Mouse (Mus musculus) erythroblast, adult 5-6 weeks (primary cell): ENCODE measurements around the gene Cntnap5c. TPM values are rescaled to one million over a fixed set of nuclear protein-coding genes. Genes with fewer than 3 reads are reported as not detected.
"Not testable (repeated sequence)": the region's sequence is repeated elsewhere in the genome, so short reads cannot be mapped to it uniquely, and the experiment has no call there.

Experiments
- ATAC-seq: replicated peaks from 2 replicates; pipeline ENCODE4 v1.8.0; 2016; ENCODE audit warnings: moderate number of reproducible peaks, mild to moderate bottlenecking, moderate TSS enrichment, inconsistent platforms; ENCODE audit not compliant: poor library complexity, low FRiP score, severe bottlenecking
- total RNA-seq, 2 experiments: library from RNA; stranded (forward) in 1 of 2; stranded (reverse) in 1 of 2; fragments of 150-400 nt in 1 of 2; fragments of 200-764, 138-1000 nt in 1 of 2; gene quantifications; 2 replicates each; pipeline versions ENCODE4 v1.2.3 to v1.2.4; 2015 to 2017; ENCODE audit warnings: low replicate concordance in 2 of 2

The Cntnap5c gene
- not detected in 2 replicates for total RNA-seq (2015; ENCODE audit: low replicate concordance)
- not detected in 2 replicates for total RNA-seq (2017; ENCODE audit: low replicate concordance)

DNA sequence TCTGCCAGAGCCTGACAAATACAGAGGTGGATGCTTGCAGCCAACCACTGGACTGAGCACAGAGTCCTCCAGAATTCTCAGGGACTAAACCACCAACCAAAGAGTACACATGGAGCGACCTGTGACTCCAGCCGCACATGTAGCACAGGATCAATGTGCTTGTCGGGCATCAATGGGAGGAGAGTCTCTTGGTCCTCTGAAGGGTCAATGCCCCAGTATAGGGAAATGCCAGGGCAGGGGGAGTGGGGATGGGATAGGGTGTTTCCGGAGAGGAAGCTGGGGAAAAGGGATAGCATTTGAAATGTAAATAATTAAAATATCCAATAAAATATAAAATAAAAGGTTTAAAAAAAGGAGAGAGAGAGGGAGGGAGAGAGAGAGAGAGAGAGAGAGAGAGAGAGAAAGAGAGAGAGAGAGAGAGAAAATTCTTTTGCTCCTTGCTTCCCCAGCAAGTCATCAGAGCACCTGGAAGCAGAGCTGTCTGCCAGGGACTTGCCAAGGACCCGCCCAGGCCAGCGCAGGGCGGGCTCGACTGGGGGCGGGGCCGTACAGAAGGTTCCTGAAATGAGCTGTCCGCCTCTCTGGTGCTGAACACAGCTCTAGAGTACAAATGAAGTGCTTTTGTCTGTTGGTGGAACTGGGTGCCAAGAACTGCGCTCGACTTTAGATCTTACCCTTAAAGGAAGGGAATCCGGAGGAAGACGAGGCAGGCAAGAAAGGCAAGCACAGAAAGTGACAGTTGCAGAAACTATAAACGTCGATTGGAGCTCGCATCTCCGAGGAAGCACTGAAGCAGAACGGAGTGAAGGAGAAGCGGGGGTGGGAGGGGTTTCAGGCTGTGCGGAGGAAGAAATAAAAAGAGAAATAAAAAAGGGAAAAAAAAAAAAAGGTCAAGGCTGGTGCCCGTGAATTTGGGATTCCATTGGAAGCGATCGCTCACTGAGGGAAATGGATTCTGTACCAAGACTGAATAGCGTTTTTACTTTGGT, at the start of gene Cntnap5c:
Gene Cntnap5c (plus strand): TSS at position 949 of the 989 bp plus-strand sequence.
- ATAC-seq, result no peak

DNA sequence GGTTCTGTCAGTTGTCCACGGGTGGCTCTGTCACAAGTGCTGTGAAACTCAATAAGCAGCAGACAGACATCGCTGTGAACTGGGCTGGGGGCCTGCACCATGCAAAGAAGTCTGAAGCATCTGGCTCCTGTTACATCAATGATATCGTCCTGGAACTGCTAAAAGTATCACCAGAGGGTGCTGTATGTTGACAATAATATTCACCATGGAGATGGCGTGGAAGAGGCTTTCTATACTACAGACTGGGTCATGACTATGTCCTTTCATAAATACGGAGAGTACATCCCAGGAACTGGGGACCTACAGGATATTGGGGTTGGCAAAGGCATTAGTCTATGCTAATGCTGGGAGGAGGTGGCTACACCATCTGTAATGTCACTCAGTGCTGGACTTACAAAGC, 27.3 kb upstream of the Cntnap5c start, which contains the start of gene Gm21834:
Gene Gm21834 (minus strand): TSS at position 101 of the 400 bp plus-strand sequence.
- no peak for ATAC-seq

DNA sequence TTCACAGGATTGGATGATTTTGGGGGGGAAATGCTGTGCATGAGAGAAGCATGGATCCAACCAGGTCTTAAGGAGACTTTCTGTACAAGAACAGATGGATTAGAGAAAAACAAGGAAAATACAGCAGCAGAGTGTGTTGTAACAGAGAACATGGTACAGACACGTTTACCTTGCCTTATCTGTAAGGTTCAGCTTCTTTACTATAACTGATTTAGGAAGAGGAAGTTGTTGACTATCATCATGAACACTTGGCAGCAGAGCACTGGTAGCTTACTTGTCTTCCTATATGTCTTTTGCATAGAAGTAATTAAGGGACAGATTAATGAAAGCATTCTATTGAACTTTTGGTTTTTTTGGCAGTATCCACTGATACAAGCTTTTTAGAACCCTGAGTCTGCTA, 11.3 kb upstream of the Cntnap5c start:
- ATAC-seq, result no peak

DNA sequence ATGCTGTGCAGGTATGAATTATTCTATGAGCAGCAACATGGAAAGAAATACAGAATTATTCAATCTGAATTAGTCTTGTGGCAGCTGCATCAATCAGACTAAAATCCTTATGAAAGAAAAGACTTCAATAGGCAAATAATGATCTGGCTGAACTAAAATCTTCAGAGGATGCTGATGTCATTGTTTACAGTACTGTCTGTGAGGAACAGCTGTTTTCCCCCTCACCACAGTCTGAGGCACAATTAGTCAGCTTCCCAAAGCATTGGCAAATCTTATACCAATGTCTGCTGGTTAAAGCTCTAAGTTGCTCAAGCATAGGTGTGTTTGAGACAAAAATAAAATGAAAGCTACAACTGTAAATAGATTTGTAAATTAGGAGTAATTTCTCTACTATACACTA, 2.1 kb upstream of the Cntnap5c start:
- ATAC-seq, result no peak

DNA sequence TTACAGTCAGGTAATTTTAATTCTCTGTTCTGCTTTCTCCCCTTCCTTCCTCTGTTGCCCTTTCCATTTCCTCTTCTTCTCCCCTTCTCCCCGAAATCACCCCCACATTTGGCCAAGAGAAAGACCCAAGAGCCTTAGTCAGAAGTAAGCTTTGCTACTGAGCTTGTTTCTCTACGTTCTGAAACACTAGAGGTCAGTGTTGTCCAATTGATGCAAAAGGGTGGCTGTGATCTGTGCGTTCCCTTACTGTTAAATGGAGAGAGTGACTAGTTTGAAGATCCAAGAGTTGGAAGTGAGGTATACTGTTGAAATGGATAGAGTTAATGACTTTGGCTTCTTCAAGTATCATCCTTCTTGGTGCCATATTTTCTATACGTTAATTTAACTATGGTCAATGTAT, 1.5 kb downstream of the Cntnap5c start:
- ATAC-seq, result no peak

DNA sequence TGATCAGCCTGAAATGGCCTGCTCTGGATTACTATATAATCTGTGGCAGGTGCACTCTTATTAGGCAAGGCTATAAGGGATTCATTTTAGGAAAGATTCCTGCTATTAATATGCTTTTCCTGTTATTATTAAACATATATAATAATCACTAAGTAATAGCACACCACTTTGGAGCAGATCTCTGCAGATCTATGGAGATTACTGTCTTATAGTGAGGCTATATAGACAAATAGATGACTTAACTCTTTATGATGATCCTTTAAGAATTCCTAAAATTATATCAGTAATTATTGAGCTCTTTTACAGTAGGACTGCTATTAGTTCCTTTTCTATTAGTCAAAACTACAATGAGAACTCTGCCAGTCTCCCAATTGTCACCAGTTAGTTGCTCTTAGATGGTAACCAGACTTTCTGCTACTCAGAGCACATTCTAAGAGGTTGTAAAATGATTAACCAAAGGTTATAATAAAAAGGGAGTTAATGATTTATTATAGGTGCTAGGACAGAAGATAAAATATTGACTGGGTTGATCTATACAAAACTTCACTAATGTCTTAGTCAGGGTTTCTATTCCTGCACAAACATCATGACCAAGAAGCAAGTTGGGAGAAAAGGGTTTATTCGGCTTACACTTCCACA, 18.9 kb downstream of the Cntnap5c start:
- ATAC-seq, result no peak

DNA sequence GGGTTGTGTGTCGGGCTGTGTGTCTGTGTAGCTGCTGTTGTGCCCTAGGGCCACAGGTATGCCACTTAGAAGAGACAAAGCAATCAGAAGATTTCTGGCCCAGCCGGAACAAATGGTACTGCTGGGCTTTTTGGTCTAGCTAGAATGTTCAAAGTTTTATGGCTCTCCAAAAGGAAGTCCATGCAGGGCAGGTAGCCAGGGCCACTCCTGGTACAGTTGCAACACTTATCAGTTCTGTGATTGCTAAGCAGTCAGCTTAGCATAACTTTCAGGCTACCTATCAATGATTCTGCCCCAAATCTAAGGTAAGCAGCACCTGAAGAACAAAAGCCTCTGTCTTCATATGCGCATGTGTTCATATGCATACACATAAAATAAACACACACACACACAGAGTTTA, 26.0 kb downstream of the Cntnap5c start:
- ATAC-seq, result no peak

DNA sequence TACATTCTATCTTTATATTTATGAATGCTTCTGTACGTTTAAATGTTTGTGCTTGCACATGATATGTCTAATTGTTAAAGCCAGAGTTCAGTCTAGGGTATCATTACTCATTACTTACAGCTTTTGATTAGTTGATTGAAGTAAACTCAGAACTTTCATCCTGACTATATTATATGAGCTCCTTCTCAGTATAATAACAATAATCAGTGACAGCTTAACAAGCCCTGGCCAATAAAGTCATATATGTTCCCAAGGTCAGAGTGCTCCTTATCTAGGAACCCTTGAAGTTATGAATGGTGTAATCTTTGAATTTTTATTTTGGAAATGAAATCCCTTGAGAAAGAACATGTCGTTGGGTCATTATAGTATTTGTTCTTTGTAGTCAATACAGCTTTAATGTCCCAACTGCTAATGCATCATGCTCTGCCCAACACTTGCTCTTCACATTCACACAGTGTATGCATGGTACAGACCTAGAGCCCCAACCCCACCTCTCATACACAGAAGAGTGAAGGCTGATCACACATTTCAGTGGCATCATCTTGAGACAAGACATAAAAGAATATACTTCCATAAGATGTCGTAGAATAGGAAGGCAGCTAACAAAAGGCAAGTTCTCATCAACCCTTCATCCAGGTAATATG, 27.4 kb downstream of the Cntnap5c start:
- ATAC-seq, result no peak

DNA sequence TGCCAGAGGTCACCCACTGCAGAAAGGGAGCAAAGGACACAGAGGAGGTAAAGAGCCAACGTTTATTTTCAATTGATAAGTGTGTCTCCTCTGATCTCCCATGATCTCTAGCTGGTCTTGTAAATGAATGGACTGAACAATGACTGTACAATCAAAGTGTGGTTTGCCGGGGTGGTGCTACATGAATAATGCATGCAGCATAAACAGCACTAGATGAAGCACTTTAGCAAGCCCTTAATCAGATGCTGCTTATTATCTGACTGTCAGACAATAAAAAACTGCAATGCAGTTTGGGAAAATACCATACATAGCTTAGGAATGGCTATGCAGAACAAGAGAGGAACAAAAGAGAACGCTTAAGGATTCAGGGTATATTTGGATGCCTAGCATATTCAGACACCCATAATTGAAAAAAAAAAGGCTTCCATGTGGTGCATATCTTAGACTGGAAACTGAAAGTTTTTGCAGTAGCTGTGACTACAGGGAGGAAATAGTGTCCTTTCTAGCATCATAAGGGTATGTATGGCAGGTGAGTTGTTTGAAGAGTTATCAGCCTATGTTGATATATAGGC, 30.1 kb downstream of the Cntnap5c start:
- ATAC-seq, result no peak

DNA sequence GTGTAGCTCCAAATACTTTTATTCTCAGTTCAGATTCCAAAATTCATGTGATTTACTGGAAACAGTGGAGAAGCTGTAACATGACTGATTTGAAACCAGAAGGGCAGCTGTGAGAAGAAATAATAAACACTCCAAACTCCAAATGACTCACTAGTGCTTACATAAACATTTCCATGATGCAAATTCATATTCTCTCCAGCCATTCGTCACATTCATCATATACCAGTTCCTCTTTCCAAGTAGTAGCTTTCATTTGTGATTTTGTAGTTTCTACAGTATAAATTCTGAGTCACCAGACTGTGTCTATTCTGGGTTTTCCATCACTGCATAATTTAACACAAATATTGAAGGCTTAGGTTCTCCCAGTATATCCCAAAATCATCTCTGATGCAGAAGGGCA, 31.8 kb downstream of the Cntnap5c start:
- no peak for ATAC-seq

DNA sequence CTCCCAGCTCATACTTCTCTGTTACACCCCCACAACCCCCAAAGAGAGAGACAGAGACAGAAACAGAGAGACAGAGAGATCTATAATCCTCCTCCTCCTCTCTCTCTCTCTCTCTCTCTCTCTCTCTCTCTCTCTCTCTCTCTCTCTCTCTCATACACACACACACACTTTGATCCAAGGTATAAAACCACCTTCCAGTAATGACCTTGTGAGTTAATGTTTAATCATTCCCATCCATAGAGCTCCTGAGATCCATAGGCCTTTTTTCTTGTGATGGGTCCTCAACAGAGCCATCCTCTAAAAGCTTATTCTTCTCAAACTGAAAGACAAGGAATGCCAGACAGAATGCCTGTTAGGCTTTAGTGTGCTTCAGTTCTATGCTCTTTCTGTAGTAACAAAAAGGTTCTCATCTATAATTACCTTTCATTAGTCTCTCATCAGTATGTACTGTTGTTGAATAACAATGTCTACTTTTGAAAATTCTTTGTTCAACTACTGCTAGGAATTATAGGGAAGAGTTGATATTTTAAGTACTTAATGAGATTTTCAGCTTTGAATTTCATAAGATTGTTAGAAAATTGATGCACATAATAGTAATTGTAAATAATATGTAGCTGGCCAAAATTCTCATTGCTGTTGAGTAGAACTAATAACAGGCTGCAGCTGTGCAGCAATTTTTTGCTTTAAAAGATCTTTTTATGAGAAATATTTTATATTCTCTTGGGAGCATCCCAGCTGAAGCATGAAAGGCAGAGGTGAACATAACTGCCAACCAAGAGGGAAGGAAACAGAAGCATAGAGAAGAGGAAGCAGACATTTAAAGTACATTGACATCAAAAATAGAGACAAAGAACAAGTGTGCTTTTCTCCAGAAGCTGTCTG, 68.0 kb downstream of the Cntnap5c start:
- ATAC-seq, result no peak

DNA sequence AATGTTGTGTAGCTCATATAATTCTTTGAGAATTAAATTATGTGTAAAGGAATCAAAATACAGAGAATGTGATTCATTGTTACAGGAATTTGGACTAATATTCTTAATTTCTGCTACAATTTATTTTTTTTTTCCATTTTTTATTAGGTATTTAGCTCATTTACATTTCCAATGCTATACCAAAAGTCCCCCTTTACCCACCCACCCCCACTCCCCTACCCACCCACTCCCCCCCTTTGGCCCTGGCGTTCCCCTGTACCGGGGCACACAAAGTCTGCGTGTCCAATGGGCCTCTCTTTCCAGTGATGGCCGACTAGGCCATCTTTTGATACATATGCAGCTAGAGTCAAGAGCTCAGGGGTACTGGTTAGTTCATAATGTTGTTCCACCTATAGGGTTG, 86.4 kb downstream of the Cntnap5c start:
- ATAC-seq, result not testable (repeated sequence)

DNA sequence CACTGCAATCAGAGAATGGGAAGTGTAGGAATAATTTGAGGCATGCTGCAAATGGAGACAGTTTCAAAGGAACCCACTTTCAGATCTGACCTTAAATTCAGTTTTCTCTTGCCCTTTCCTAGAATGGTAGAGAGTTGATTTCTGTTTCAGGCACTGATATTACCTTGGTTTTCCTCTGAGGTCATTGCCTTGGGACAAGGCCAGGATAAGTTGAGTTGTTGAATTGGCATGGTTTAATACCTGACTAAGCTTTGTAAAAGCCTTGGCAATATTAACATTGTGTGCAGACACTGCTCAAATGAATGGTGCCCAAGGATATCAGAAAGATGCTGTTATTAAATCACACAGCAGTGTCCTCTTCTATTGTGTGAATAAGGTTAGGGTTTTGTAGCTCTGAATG, 96.6 kb downstream of the Cntnap5c start:
- no peak for ATAC-seq

DNA sequence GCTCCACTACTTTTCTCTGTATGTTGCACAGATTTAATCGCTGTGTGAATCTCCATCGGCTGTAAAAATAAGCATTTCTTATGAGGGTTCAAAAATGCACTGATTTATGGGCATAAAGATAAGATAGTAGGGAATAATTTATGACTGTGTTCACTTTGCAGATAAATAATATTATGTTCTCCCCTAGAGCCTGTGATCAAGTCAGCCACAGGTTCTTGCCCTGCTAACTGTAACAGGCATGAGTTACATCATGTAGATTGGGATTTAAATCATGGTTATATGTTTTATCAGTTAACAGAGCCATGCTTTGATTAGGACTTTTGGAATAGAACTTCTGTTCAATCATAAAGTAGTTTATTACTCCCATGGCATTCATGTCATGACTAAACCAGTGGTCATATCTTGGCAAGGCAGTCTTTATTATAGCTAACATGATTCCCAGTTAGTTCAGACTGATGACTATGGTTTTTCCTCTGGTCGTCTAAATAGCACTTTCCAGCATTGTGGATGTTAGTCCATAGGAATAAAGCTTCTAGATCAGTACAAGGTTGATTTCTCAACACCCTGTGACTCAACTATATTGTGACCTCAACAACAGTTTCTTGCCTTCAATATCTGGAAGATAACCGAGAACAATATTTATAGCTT, 118.5 kb downstream of the Cntnap5c start:
- no peak for ATAC-seq

DNA sequence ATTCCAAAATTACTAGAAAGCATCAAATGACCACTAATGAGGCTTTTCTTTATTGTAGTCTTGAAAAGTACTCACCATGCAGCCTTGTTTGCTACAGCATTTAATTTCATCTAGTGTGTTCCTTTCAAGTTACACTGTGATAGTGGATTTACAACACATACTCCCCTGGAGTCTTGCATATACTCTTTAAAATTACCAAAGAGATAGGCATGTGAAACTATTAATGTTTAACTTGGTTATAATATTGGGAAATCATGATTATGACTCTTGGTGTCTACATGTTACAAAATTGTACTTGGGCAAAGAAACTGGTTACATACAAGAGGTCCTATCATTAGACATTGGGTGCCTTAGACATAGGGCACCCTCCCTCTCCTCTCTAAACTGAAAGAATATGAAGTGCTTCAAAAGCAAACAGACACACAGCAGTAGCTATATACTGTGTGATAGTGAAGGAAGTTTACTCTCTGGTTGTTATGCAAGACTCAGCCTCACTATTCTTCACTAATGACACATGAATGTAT, 142.5 kb downstream of the Cntnap5c start:
- no peak for ATAC-seq

DNA sequence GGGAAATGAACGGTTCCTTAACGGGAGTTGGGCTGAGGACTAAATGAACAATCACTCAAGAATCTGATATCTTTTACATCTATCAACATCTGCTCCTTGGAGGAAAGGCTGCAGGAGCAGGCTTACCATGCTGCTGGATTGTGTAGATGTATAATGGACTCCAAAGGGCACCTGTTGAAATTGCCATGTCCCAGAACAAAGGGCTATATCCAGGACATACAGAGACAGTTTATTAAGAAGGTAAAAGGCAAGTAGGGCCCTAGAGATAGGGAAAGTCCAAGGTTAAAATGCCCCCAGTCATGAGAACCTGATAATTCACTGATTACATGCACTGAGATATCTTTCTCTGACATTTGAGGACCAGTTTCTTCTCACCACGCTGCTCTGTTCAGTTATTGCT, 214.9 kb downstream of the Cntnap5c start:
- ATAC-seq, result no peak

DNA sequence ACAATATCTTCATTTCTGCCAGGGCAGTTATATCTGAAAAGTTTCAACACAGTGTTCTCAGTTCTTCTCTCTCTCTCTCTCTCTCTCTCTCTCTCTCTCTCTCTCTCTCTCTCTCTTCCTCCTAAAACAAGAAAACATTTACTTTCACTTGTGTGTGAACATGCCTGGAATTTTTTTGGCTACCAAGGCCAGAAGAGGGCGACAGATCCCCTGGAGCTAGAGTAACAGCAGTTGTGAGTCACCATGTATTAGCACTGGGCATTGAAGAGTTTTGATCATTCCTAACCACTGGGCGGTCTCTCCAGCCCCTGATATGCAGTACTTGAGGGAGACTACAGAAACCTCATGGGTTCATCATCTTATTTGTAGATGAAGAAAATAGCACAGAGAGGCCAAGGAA, 219.1 kb downstream of the Cntnap5c start:
- ATAC-seq, result no peak

DNA sequence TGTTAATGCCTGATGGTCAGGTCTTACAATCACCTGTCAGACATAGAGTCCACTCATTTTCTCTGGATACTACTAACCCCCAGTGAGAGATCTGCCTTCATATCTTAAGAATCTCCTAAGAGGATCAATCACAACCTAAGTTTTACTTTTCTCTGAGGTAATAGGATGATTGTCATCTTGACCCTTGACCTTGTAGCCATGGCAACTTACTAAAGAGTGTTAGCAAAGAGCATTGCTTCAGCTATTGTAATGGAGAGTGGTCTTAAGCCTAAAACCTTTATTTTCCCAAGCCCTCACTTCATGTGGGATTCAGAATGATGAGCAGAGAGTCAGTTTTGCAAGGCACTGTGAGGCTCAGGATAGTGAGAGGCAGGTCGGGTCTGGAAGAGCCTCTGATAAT, 227.1 kb downstream of the Cntnap5c start:
- ATAC-seq, result no peak
